Mouse (Mus musculus): ENCODE data around the gene Olfr373. TPM values are rescaled to one million over a fixed set of nuclear protein-coding genes. Genes with fewer than 3 reads are reported as not detected.

The Olfr373 gene
- polyA plus RNA-seq, 1 experiment from 2014 or later: not detected

Other genes starting within 250 kb of the Olfr373 start
- 7.2 and 8.0 TPM in 2 replicates for gene Zfp709, start 201.2 kb upstream of the Olfr373 start, polyA plus RNA-seq (2016; fragmentation: Nextera tagmentation; extraction: Ambion mirVana)
- gene Zfp882, start 174.6 kb upstream of the Olfr373 start, polyA plus RNA-seq (2016; fragmentation: Nextera tagmentation; extraction: Ambion mirVana): 13.0 and 13.6 TPM in 2 replicates
- 35.5 and 36.3 TPM in 2 replicates for gene Zfp617, start 174.5 kb upstream of the Olfr373 start, polyA plus RNA-seq (2016; fragmentation: Nextera tagmentation; extraction: Ambion mirVana)
- gene Zfp961, start 132.1 kb upstream of the Olfr373 start, polyA plus RNA-seq (2016; fragmentation: Nextera tagmentation; extraction: Ambion mirVana): 17.5 and 17.8 TPM in 2 replicates
- gene Cyp4f18, start 73.6 kb upstream of the Olfr373 start, polyA plus RNA-seq (2016; fragmentation: Nextera tagmentation; extraction: Ambion mirVana): 0.27 and 0.94 TPM in 2 replicates
- not detected in 2 replicates for gene Olfr372, start 42.0 kb upstream of the Olfr373 start, polyA plus RNA-seq (2016; fragmentation: Nextera tagmentation; extraction: Ambion mirVana)
- not detected in 2 replicates for gene Olfr374, start 23.9 kb downstream of the Olfr373 start, polyA plus RNA-seq (2016; fragmentation: Nextera tagmentation; extraction: Ambion mirVana)
- 420 and 456 TPM in 2 replicates for gene Tpm4, start 51.8 kb downstream of the Olfr373 start, polyA plus RNA-seq (2016; fragmentation: Nextera tagmentation; extraction: Ambion mirVana)
- gene Rab8a, start 78.0 kb downstream of the Olfr373 start, polyA plus RNA-seq (2016; fragmentation: Nextera tagmentation; extraction: Ambion mirVana): 111 and 115 TPM in 2 replicates
- not detected in 2 replicates for gene Hsh2d, start 106.5 kb downstream of the Olfr373 start, polyA plus RNA-seq (2016; fragmentation: Nextera tagmentation; extraction: Ambion mirVana)
- not detected in 2 replicates for gene Cib3, start 129.7 kb downstream of the Olfr373 start, polyA plus RNA-seq (2016; fragmentation: Nextera tagmentation; extraction: Ambion mirVana)
- not detected in 2 replicates for gene Gm11034, start 130.5 kb downstream of the Olfr373 start, polyA plus RNA-seq (2016; fragmentation: Nextera tagmentation; extraction: Ambion mirVana)
- gene Fam32a, start 136.6 kb downstream of the Olfr373 start, polyA plus RNA-seq (2016; fragmentation: Nextera tagmentation; extraction: Ambion mirVana): 85.6 and 94.3 TPM in 2 replicates
- 194 and 197 TPM in 2 replicates for gene Ap1m1, start 156.8 kb downstream of the Olfr373 start, polyA plus RNA-seq (2016; fragmentation: Nextera tagmentation; extraction: Ambion mirVana)
- 19.1 and 21.2 TPM in 2 replicates for gene Gm10282, start 222.1 kb downstream of the Olfr373 start, polyA plus RNA-seq (2016; fragmentation: Nextera tagmentation; extraction: Ambion mirVana)
- 9.4 and 10.3 TPM in 2 replicates for gene Klf2, start 235.9 kb downstream of the Olfr373 start, polyA plus RNA-seq (2016; fragmentation: Nextera tagmentation; extraction: Ambion mirVana)